Mouse (Mus musculus): Measurements from ENCODE around the gene Sorcs2.

DNA sequence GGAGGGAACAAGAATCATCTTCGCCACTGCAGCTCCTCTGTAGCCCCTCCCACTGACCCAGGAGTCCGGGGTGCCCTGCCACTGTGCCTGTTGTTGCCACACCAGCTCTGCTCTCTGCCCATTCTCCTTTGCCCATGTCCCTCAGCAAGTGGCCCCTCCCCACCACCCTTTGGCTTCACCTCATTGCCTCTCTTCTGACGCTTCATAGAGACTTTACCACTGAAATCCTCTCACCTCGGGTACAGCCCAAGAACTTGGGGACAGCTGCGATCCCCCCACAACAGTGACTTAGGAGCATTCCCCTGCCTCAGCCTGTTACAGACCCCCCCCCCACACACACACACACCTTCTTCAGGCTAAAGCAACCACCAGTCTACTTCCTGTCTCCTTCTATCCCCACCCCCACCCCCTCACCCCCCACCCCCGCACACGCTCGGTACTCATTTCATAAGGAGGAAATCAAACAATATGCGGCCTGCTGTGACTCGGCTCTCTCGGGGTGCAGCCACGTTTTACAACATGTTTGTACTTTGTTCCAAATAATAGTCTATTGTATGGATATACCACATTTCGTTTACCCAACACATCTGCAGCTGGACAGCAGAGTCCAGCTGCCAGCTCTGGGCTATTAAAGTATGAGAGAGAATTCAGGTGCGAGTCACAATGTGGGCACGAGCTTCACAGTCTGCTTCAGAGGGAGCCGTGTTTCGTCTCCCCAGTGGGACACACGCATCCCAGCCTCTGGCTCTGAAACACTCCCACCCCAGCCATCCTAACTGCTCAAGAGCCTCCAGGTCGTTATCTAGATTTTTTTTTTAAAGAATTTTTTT is 23.5 kb downstream of the Sorcs2 start:
- TF ChIP-seq CTCF (IDR thresholded peaks at IDR 0.05; ENCODE audit: low read depth) (no peak), EP300 (optimal IDR thresholded peaks at IDR 0.05) (no peak)

Data from stomach, postnatal 0 days (tissue).